ENCODE assay signal across 8 mouse cellular contexts in the genomic region with DNA sequence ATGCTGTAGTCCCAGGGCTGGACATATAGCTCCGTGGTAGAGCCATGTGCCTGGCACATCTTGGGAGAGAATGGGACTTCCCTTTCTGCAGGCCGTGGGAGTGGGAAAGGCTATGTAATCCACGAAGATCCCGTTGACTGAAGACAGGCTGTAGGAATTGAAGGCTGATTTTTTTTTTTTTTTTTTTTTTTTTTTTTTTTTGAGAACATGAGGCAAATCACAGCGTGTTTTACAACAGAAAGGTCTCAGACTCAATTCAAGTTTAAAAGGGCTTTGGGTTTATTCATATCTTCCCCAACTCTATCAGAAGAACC. TPM values are rescaled to one million over a fixed set of nuclear protein-coding genes. Genes with fewer than 3 reads are reported as not detected.
A peak's percentile ranks its signal among the peaks of the same experiment; 100 is the strongest.
DNase-seq lines count a peak whose midpoint lies in the region; ATAC-seq lines count a peak whose summit lies in the region.

No protein-coding gene starts in this region.

- peaks cover 71% of the 10 kb centered on the region for H3K36me3 ChIP-seq in kidney, embryonic 15.5 days
- peaks cover 36% of the 10 kb centered on the region for H3K36me3 ChIP-seq in hindbrain, embryonic 15.5 days
- peaks cover 31% of the 10 kb centered on the region for H3K36me3 ChIP-seq in midbrain, embryonic 14.5 days (ENCODE audit: control insufficient read depth, insufficient read depth, low read length)

- ATAC-seq in kidney, embryonic 15.5 days (replicated peaks; ENCODE audit: low FRiP score): no peak
- no peak for ATAC-seq in hindbrain, embryonic 15.5 days (ENCODE audit: low FRiP score, low read depth)
- no peak for ATAC-seq in midbrain, embryonic 14.5 days (ENCODE audit: low FRiP score, low TSS enrichment)

- H3K4me3 ChIP-seq in kidney, embryonic 15.5 days (replicated peaks): peak overlapping the region; percentile 94
- H3K4me3 ChIP-seq in hindbrain, embryonic 15.5 days: peak overlapping the region; percentile 62
- H3K4me3 ChIP-seq in midbrain, embryonic 14.5 days (replicated peaks; ENCODE audit: low read depth, low read length): peak overlapping the region; percentile 83

- peak overlapping the region; percentile 98 for H3K27ac ChIP-seq in kidney, embryonic 15.5 days
- H3K27ac ChIP-seq in hindbrain, embryonic 15.5 days (replicated peaks): peak overlapping the region; percentile 89
- H3K27ac ChIP-seq in midbrain, embryonic 14.5 days (replicated peaks; ENCODE audit: low read depth, low read length): peak overlapping the region; percentile 89

- H3K4me2 ChIP-seq in kidney, embryonic 15.5 days: peak overlapping the region; percentile 71
- H3K4me2 ChIP-seq in hindbrain, embryonic 15.5 days: peak overlapping the region; percentile 88
- peak overlapping the region; percentile 94 for H3K4me2 ChIP-seq in midbrain, embryonic 14.5 days (ENCODE audit: low read length)

- no peak for DNase-seq in kidney, postnatal 10 days
- DNase-seq in c-Kit-positive CD71-positive TER-119-positive erythroid progenitor cells, embryonic 14.5 days (ENCODE audit: low spot score): peak; percentile 69
- peak; percentile 24 for DNase-seq in midbrain, embryonic 14.5 days
- DNase-seq in cerebellum, adult 9-10 months: no peak
- DNase-seq in left cerebral cortex, adult 11 months (ENCODE audit: low spot score): no peak
- no peak for DNase-seq in adrenal gland, postnatal 10 days

- under 1% methylated on average over 5 of the region's 5 CpGs for WGBS in kidney, embryonic 15.5 days
- WGBS in hindbrain, embryonic 15.5 days: under 1% methylated on average over 5 of the region's 5 CpGs
- 4% methylated on average over 5 of the region's 5 CpGs for WGBS in midbrain, embryonic 14.5 days

- no peaks in the 10 kb centered on the region for H3K27me3 ChIP-seq in kidney, embryonic 15.5 days
- H3K27me3 ChIP-seq in hindbrain, embryonic 15.5 days: no peaks in the 10 kb centered on the region
- H3K27me3 ChIP-seq in midbrain, embryonic 14.5 days (ENCODE audit: control insufficient read depth, insufficient read depth, low read length): no peaks in the 10 kb centered on the region

- H3K9me3 ChIP-seq in kidney, embryonic 15.5 days (replicated peaks): no peaks in the 10 kb centered on the region
- no peaks in the 10 kb centered on the region for H3K9me3 ChIP-seq in hindbrain, embryonic 15.5 days
- no peaks in the 10 kb centered on the region for H3K9me3 ChIP-seq in midbrain, embryonic 14.5 days (ENCODE audit: control insufficient read depth, low read length)

- peaks cover 22% of the 10 kb centered on the region for H3K4me1 ChIP-seq in kidney, embryonic 15.5 days
- peaks cover 27% of the 10 kb centered on the region for H3K4me1 ChIP-seq in hindbrain, embryonic 15.5 days (replicated peaks)
- peaks cover 13% of the 10 kb centered on the region for H3K4me1 ChIP-seq in midbrain, embryonic 14.5 days (ENCODE audit: control insufficient read depth, insufficient read depth, low read length)

- peak overlapping the region; percentile 93 for H3K9ac ChIP-seq in kidney, embryonic 15.5 days
- peak overlapping the region; percentile 73 for H3K9ac ChIP-seq in hindbrain, embryonic 15.5 days
- peak overlapping the region; percentile 91 for H3K9ac ChIP-seq in midbrain, embryonic 14.5 days (replicated peaks; ENCODE audit: low read length)

RNA-seq across cellular contexts. Expression of a gene that starts 1.6 kb away (rescaled TPM):
- polyA plus RNA-seq in kidney, embryonic 15.5 days (2015; fragmentation: Nextera tagmentation; extraction: Ambion mirVana): 390 and 426 TPM in 2 replicates
- polyA plus RNA-seq in hindbrain, embryonic 15.5 days (2015; fragmentation: Nextera tagmentation; extraction: Ambion mirVana): 133 and 149 TPM in 2 replicates
- 98.1 and 128 TPM in 2 replicates for polyA plus RNA-seq in midbrain, embryonic 14.5 days (2014; fragmentation: Nextera tagmentation; extraction: Ambion mirVana)
- 10 to 100 TPM; 87.2 to 99.6 TPM for total RNA-seq in adrenal gland, postnatal 10 days (2021)

RNA-seq across cellular contexts. Expression of a gene that starts 8.0 kb away (rescaled TPM):
- polyA plus RNA-seq in kidney, embryonic 15.5 days (2015; fragmentation: Nextera tagmentation; extraction: Ambion mirVana): 126 and 145 TPM in 2 replicates
- polyA plus RNA-seq in hindbrain, embryonic 15.5 days (2015; fragmentation: Nextera tagmentation; extraction: Ambion mirVana): 64.8 and 64.9 TPM in 2 replicates
- polyA plus RNA-seq in midbrain, embryonic 14.5 days (2014; fragmentation: Nextera tagmentation; extraction: Ambion mirVana): 53.5 and 64.7 TPM in 2 replicates
- total RNA-seq in adrenal gland, postnatal 10 days (2021): 100 to 1,000 TPM in 1 of 2 experiments, 10 to 100 TPM in 1; 86.7 to 101 TPM

RNA-seq across cellular contexts. Expression of a gene that starts 10.2 kb away (rescaled TPM):
- polyA plus RNA-seq in kidney, embryonic 15.5 days (2015; fragmentation: Nextera tagmentation; extraction: Ambion mirVana): 41.7 and 46.7 TPM in 2 replicates
- polyA plus RNA-seq in hindbrain, embryonic 15.5 days (2015; fragmentation: Nextera tagmentation; extraction: Ambion mirVana): 37.5 and 38.7 TPM in 2 replicates
- 37.0 and 40.5 TPM in 2 replicates for polyA plus RNA-seq in midbrain, embryonic 14.5 days (2014; fragmentation: Nextera tagmentation; extraction: Ambion mirVana)
- 10 to 100 TPM; 25.2 to 27.7 TPM for total RNA-seq in adrenal gland, postnatal 10 days (2021)

RNA-seq across cellular contexts. Expression of a gene that starts 16.0 kb away (rescaled TPM):
- 6.6 and 8.8 TPM in 2 replicates for polyA plus RNA-seq in kidney, embryonic 15.5 days (2015; fragmentation: Nextera tagmentation; extraction: Ambion mirVana)
- 28.7 and 29.3 TPM in 2 replicates for polyA plus RNA-seq in hindbrain, embryonic 15.5 days (2015; fragmentation: Nextera tagmentation; extraction: Ambion mirVana)
- polyA plus RNA-seq in midbrain, embryonic 14.5 days (2014; fragmentation: Nextera tagmentation; extraction: Ambion mirVana): 25.2 and 25.5 TPM in 2 replicates
- total RNA-seq in adrenal gland, postnatal 10 days (2021): 10 to 100 TPM; 19.3 to 25.1 TPM

RNA-seq across cellular contexts. Expression of a gene that starts 25.4 kb away (rescaled TPM):
- polyA plus RNA-seq in kidney, embryonic 15.5 days (2015; fragmentation: Nextera tagmentation; extraction: Ambion mirVana): 30.4 and 32.9 TPM in 2 replicates
- 40.3 and 45.0 TPM in 2 replicates for polyA plus RNA-seq in hindbrain, embryonic 15.5 days (2015; fragmentation: Nextera tagmentation; extraction: Ambion mirVana)
- 34.4 and 36.7 TPM in 2 replicates for polyA plus RNA-seq in midbrain, embryonic 14.5 days (2014; fragmentation: Nextera tagmentation; extraction: Ambion mirVana)
- total RNA-seq in adrenal gland, postnatal 10 days (2021): 10 to 100 TPM; 42.3 to 47.3 TPM

Comparison
In these comparisons a context has a peak if more than half of its experiments do, and no peak if none do; other contexts are left out.
1. DNase-seq: peak in c-Kit-positive CD71-positive TER-119-positive erythroid progenitor cells, embryonic 14.5 days (single experiment) and midbrain, embryonic 14.5 days (single experiment); none in kidney, postnatal 10 days (single experiment), cerebellum, adult 9-10 months (single experiment), left cerebral cortex, adult 11 months (single experiment) and adrenal gland, postnatal 10 days (single experiment).
2. Peak in every context shown above with its lines, with median percentiles within 50 percentile points of each other: H3K27ac ChIP-seq, H3K4me2 ChIP-seq, H3K4me3 ChIP-seq and H3K9ac ChIP-seq.